Mouse (Mus musculus) forelimb bud, embryonic 11.5 days (tissue): Measurements from ENCODE around the gene Atxn7l2.

Experiments used
- DNase-seq: peaks from one replicate; pipeline ENCODE4 v3.0.0-alpha.2; 2012; ENCODE audit warnings: low read depth, low spot score

The Atxn7l2 gene

DNA sequence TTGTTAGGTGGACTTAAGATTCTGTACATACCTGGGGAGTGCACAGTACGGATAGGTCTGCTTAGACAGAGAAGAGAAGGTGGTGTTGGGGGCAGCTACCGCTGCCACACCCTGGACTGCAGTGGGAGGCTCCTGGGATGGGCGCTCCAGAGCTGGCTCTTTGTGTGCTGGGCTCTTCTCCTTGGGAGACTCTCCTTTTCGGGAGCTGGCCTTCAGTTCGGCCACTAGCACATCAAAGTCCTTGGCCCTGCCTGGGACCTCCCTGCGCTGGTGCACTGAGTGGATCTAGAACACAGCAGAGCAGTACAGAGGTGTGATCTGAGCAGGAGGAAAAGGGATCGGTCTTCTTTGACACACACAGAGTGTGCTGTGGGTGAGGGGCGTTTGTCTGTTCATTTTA is 5.1 kb downstream of the Atxn7l2 start:
- no peak for DNase-seq

DNA sequence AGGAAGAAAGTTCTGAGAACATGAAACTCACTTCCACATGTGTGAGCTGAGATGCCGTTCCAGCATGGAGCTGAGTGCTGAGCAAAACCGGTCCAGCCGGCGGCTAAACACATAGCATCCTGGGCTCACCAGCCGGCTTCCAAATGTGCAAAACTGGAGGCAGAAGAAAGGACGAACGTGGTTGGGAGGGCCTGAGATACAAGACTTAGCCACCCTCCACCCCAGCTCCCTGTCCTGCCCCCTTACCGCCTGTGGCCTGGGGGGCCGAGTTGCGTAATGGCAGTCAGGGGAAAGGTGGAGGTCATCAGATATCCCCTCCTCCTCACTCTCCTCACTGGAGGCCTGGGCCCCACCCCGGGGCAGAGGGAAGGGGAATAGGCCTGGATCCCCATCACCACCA is 6.3 kb downstream of the Atxn7l2 start:
- no peak for DNase-seq

DNA sequence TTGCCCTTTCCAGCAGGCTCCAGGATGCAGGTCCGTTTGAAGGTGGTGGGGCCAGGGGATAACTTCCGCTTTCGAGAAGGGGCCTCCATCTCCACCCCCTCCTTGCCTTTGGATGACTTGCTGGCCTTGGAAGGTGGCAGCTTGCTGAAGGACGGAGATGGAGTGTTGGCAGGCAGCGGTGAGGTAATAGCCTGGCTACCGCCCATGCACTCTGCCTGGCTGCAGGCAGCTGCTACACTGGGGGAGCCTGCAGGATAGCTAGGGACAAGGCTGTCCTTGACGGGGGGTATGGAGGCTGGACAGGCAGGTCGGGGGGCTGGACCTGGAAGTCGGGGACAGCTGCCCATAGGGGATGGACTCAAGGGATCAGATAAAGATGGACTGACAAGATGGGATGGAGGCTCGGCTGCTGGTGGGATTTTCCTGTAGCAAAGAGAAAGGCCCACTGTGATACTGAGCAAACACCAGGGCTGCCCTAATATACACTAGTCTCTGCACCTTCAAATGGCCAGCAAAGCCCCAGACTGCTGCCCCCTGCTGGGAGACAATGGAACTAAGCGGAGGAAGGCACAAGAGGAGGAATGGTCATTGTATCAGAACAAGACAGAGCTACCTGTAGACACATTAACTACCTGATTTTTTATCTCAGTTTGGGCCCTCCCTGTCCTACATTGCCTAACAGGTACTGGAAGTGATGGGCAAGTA is 7.0 kb downstream of the Atxn7l2 start:
- peak; percentile 74 for DNase-seq

DNA sequence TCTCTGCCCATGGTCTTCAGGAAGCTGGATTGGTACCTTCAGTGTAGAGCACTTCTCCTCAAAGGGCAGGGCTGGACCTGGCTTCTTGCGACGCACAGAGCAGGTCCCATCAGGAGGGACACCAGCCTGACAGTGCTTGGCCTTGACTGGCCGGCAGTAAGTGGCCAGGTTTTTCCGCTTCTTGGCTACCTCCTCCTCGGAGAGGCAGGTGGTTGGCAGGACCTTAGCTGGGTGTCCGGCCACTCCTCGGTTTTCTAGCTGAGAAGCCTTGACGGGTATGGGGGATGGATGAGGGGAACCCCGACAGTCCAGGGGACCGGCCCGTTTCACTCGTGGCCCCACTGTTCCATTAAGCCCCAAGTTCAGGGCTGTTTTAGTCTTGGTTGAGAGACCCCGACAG is 7.5 kb downstream of the Atxn7l2 start:
- no peak for DNase-seq

DNA sequence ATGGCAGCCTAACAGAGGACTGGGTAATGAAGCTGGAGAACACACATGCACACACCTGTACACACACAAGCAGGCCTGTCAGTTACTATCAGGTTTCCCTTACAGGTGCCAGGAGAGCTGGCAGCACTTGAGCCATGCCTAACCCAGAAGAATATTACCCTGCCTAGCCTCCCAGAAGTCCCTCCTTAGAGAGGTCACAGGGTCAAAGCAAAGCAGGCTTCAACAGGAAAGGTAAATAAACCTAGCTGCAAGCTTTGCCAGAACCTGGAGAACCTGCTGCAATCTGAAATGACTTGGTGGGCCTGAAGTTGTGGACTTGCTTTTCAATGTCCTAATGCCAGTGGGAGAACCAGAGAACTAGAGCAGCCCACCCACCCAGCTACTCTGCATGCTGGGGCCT is 8.2 kb downstream of the Atxn7l2 start:
- DNase-seq, result no peak

DNA sequence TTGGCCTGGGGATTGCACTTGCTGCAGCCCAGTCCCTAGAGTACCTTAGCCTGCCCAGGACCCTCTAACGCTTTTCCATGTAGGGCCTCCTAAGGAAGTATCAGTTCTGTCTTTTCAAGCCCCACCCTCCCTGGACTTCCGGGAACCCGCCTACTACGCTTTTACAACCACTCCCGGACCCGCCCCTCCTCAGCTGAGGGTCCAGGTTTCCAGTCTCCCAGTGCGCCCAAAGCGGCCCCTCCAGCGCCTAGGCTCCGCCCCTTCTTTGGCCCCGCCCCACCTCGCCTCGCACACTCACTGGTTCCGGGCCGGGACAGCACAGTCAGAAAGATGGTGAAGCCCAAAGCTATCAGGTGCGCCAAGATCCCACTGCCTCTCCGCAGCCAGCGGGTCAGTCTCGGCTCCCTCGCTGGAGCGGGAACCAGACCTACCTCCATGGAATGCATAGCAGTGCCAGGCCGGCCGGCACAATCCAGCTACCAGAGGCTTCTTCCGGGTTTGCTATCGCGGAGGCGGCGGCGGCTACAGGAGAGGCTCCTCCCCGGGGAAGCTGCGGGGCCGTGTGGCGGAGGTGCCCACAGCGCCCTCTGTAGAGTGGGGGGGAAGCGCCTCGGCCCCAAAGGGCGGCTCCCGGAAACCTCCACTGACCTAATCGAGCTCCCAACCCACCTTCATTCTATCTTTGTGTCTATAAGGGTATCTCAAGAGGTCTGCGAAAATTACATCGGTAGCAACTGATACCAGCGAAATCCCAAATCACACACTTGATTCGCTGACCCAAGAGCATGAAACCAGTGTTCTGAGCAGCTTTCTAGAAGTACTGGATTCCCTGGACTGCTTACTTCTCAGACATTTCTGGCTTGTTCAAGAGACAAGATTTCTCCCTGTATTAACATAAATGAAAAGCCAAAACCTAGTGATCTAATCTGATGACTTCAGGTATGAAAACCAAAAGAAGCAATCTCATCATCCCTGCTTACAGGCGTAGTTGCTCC is 10.1 kb downstream of the Atxn7l2 start, which contains the start of gene Cyb561d1:
TSS of gene Cyb561d1 (minus strand) at position 884 of the 995 bp plus-strand sequence.
- peak; percentile 83 for DNase-seq

DNA sequence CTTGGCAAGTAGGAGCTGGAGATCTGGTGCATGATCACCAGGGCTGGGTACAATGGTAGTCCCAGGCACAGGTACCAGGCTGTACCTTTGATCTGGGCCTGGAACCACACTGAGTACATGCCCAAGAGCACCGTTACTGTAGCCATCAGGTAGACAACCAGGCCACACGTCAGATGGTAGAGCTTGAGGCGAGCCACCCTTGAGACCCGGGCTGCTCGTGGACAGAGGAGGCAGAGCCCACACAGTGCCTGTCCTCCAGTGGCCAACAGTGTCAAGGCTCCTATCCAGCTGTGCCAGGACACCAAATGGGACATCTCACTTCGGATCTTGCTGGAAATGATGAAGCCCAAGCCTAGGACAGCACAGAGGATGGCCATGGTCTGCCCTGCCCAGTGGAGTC is 11.5 kb downstream of the Atxn7l2 start:
- DNase-seq, result no peak

DNA sequence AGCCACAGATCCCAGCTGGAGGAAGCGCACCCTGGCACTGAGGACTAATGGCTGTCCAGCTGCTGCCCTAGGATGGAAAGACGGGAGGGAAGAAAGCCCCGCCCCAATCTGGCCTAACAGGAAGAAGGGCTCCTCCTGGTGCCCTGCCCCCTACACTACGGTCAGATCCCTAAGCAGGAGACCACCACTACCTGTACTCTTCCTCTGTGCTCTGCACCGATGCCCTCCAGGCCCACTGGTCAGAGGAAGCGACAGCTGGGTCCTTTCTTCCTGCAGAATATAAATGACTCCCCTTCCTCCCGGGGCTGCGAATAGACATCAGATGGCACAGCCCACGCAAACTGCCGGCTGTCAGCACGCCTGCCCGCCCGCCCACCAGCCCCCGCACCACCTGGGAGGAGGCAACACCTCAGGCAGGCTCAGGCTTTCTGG is 13.7 kb downstream of the Atxn7l2 start:
- DNase-seq, result peak; percentile 39

DNA sequence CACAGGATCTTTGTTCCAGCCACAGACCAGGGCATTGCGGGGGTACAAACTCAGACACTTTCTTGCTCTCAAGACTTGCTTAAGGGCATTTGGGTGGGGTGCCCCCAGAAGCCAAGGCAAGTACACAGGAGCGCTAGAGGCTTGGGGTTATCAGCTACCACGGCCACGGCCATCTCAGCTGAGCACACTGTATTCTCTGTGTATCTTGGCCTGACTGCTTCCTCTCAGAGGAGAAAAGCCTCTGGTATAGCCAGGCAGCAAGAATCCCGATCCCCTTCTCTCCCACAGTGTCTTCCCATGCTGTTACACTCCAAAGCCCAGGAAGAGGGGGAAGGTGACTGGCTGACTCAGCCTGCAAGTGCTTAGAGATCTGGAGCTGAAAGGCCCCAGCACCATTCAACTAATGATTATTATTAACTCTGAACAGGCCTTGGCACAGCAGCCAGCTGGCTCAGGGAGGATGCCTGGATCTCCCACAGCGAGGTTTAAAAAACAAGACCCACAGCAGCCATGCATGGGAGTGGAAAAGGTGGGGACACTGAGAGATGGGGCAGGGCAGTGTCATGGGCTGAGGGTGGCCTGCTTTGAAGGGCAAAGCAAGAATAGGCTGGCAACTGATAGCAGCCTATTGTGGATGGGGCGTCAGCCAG is 14.7 kb downstream of the Atxn7l2 start:
- no peak for DNase-seq

DNA sequence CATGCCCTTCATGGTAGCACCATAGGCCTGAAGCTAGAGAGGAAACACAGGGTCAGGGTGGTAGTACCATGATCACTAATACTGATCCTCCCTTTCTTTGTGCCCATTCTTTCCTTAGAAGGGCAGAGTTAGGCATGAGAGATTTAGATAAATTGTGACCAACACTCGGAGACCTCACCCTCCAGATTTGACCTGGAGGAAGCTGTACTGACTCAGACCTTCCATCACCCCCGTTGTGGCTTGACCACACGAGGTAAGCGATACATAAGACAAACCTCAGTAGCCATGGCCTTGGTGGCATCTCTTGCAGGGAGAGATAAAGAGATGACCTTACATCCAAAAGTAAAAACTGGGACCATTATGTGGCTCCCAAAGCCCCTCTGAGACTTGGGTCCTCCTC is 15.4 kb downstream of the Atxn7l2 start:
- DNase-seq, result no peak

DNA sequence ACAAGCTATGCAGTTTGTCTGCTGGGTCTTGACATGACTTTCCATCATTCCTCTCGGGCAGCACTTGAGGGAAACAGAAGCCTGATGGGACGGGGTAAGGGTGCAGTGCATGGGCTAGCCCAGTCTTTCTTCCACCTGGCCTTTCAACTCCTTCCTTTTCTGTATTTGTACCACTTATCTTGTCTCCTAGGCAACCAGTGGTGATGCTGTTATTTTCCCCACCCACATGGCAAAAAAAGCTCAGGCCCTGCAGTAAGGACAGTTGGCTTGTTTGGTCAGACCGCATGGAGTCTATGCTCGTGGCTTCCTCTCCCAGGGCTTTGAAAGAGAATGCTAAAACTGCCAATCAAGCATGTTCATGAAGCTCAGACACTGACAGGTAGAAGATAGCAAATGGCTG is 17.0 kb downstream of the Atxn7l2 start:
- DNase-seq, result no peak

DNA sequence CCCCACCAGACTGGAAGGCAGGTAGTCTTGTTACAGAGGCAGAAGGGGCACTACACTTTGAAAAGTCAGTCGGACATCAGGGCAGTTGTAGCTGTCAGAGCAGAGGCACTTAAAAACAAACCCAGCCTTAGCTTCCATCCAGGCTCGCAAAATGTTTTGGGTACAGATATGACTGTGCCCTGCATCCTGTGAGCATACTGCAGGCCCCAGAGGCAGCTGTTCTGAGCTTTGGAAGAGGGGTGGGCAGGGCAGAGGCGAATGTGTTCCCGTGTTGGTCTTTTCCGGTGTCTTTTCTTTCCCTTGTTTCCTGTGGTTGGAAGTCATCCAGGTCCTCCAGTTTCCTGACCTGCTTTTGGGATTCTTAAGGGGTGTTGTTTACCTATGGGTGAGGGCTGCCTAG is 20.8 kb downstream of the Atxn7l2 start:
- no peak for DNase-seq

DNA sequence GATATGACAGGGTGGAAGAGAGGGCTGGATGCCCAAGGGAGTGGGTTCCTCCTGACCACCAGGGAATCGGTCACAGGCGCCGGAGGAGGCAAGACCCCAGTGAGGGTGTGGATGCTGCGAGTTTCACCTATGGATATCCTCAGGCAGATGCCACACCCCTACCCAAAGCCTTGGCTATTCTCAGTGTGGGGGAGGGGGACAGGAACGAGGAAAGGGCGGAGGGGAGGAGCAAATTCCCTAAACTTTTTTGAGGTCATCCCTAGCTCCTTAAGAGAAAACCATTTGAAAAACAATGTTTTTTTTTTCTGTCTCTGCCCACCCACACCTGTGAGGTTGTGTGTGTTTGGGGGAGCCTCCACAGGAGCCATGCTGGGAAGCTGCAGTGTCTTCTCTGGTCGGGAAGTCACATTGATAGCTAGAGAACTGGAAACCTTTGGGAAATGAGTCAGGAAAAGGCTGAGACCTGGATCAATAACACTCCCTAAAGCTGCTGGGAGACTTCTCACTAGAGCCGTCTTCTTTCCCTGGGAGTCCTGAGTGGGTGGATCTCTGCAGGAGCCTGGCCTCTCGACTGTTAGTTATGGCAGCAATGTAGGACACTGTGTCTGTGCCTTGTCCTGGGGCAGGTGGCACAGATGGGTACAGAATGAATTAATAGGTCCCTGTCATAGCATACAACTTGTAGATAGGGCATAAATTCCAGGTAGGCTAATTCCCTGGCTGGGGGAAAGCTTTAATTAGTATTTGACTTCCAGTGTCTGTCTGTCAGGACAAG is 21.8 kb downstream of the Atxn7l2 start:
- DNase-seq, result no peak

DNA sequence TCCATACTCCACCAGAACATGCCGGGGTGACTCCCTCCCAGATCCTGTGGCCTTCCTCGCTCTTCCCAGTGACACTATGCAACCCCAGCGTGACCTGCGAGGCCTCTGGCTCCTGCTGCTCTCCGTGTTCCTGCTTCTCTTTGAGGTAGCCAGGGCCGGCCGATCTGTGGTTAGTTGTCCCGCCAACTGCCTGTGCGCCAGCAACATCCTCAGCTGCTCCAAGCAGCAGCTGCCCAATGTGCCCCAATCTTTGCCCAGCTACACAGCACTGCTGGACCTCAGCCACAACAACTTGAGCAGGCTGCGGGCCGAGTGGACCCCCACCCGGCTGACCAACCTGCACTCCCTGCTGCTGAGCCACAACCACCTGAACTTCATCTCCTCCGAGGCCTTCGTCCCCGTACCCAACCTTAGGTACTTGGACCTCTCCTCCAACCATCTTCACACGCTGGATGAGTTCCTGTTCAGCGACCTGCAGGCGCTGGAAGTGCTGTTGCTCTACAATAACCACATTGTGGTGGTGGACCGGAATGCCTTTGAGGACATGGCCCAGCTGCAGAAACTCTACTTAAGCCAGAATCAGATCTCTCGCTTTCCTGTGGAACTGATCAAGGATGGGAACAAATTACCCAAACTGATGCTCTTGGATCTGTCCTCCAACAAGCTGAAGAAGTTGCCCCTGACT is 23.5 kb downstream of the Atxn7l2 start:
- no peak for DNase-seq

DNA sequence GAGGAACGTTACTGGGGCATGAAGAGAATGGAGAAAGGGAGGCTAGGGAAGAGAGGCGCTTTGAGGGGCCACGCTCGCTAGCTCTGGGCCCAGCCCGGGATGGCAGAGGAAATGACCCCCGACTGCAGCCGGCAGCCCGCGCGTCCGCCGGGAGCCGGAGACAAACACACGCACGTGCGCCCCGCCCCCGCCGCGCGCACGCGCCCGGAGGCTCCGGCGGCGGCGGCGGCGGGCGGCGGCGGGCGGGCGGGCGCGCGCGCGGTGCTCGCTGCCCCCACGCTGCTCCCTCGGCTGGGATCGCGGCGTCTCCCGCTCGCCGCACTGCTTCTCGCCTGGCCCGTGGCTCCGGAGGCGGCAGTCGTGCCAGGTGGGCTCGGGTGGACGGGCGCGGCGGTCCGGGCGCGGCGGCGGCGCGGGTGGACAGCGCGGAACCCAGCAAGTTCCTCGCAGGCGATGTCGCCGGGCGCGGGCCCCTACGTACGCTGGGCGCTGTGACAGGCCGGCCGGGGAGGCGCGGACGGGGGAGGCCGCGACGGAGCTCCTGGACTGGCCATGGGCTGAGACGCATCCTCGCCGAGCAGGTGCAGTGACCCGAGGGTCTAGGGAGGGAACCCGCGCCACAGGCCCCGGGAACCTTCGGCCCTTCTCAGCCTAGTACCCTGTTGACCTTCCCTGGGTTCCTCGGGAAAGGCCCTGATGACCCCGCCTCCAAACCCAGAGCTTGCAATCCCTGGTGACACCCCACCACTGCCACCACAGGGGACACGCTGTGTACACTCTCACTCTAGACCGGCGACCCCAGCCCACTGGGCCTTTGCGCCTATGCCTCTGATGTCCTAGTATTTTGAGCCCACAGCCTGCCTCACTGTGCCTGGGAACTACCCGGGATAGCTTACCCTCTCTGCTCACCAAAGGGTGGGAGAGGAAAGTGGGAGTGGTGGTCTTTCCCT is 24.4 kb downstream of the Atxn7l2 start, which contains the start of gene Amigo1:
TSS of gene Amigo1 (plus strand) at position 238 of the 950 bp plus-strand sequence.
- DNase-seq, result no peak

DNA sequence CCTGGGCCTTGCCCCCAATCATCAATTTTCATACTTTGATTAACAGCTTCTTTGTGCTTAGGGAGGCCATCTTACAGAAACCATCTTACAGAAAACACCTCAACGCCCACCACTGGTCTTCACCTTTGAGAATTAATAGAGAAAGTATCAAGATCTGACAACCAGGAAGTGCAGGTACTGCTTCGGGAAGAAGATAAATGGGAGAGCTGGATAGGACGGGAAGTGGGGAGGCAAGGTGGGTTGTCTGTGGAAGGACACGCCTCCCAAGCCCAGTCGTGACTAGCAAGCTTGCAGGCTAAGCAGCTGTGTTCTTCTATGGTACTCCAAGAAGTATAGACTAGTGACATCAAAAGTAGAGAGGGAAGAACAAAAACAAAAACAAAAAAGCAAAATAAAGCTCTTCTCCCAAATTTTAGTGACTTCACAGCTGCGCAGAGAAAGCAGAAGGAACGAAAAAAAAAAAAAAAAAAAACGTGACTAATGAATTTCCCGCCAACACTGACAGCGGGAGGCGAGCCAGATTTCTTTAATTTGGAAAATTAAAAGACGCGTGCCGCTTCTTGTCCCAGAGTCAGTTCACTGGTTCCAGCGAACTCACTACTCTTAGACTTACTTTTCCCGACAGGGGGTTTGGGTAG is 25.2 kb downstream of the Atxn7l2 start:
- DNase-seq, result no peak

DNA sequence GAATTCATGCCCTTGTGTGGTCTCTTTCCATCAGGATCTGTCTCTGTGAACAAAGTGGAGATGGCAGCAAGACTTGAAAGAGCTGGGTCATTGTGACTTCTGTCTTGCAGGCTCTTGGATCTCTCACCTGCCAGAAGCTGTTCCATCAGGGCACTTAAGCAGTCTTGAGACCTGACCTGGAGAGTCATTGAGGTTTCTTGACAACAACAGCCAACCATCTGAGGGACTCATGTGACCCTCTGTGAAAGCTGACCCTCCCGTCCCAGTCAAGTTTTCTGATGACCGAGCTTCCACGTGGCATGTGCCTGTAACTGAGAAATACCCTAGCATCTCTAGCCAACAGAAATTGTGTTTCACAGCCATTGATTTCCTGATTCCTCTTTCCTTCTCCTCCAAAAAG is 26.0 kb downstream of the Atxn7l2 start:
- DNase-seq, result no peak

DNA sequence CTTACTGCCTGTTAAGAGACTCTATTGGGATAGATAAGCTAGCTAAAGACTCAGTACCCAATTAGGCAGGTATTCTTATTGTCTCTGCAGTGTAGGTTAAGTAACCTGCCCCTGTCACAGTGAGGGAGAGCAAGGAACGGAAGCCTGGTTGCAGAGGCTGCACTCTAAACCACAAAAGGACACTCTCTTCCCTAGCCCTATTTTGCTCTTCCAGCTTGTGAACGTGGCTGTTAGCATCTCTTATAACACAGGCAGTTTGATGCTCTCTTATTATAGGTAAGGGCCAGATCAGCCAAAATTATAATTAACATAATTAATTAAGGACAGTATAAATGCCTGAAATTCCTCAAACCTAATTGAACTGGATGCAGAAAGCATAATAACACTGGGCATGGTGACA is 30.2 kb downstream of the Atxn7l2 start:
- no peak for DNase-seq
